ENCODE assay signal across 31 mouse cellular contexts in genomic region chr3:109023066-109023465, GRCm38 (mm10). TPM values are rescaled to one million over a fixed set of nuclear protein-coding genes. Genes with fewer than 3 reads are reported as not detected.
DNase-seq lines count a peak whose midpoint lies in the region; ATAC-seq and TF ChIP-seq lines count a peak whose summit lies in the region.
"Had no signal": no experiment of that assay in that cellular context is flagged by ENCODE, and none has a peak within 500 bp of the region (broad histone marks: within the 10 kb centered on the region; RNA-seq: fewer than 3 reads in every experiment).

No protein-coding gene starts in this region.

- WGBS in forebrain, embryonic 13.5 days = 52% methylated on average over 8 of the region's 8 CpGs
- 79% methylated on average over 8 of the region's 8 CpGs for WGBS in forebrain, embryonic 10.5 days
- WGBS in hindbrain, embryonic 14.5 days = 52% methylated on average over 8 of the region's 8 CpGs
- 83% methylated on average over 8 of the region's 8 CpGs for WGBS in hindbrain, embryonic 11.5 days
- WGBS in stomach, embryonic 14.5 days = 67% methylated on average over 8 of the region's 8 CpGs
- WGBS in stomach, postnatal 0 days = 61% methylated on average over 8 of the region's 8 CpGs

- H3K27ac ChIP-seq in forebrain, embryonic 13.5 days = peak overlapping the region; percentile 40; the same call in 1 of the 2 replicates
- no peak overlapping the region for H3K27ac ChIP-seq in forebrain, embryonic 10.5 days
- H3K27ac ChIP-seq in hindbrain, embryonic 14.5 days = no peak overlapping the region
- H3K27ac ChIP-seq in hindbrain, embryonic 11.5 days (ENCODE audit: low read depth, low read length) = no peak overlapping the region
- no peak overlapping the region for H3K27ac ChIP-seq in stomach, embryonic 14.5 days (ENCODE audit: low read length)
- H3K27ac ChIP-seq in stomach, postnatal 0 days (replicated peaks) = no peak overlapping the region

- no peaks in the 10 kb centered on the region for H3K27me3 ChIP-seq in forebrain, embryonic 13.5 days
- peaks cover 10% of the 10 kb centered on the region for H3K27me3 ChIP-seq in forebrain, embryonic 10.5 days (ENCODE audit: poor library complexity, severe bottlenecking)
- H3K27me3 ChIP-seq in hindbrain, embryonic 14.5 days (ENCODE audit: control insufficient read depth, insufficient read depth, low read length) = no peaks in the 10 kb centered on the region
- no peaks in the 10 kb centered on the region for H3K27me3 ChIP-seq in hindbrain, embryonic 11.5 days (ENCODE audit: control insufficient read depth, insufficient read depth, low read length)
- no peaks in the 10 kb centered on the region for H3K27me3 ChIP-seq in stomach, embryonic 14.5 days (ENCODE audit: control insufficient read depth, insufficient read depth, low read length)
- H3K27me3 ChIP-seq in stomach, postnatal 0 days (ENCODE audit: control insufficient read depth, insufficient read depth, low read length) = no peaks in the 10 kb centered on the region
- H3K27me3 ChIP-seq: heart, embryonic 12.5 days had no signal

- H3K4me3 ChIP-seq in forebrain, embryonic 13.5 days = no peak overlapping the region
- no peak overlapping the region for H3K4me3 ChIP-seq in forebrain, embryonic 10.5 days
- no peak overlapping the region for H3K4me3 ChIP-seq in hindbrain, embryonic 14.5 days (replicated peaks; ENCODE audit: low read length)
- H3K4me3 ChIP-seq in hindbrain, embryonic 11.5 days (ENCODE audit: low read depth, low read length) = no peak overlapping the region
- no peak overlapping the region for H3K4me3 ChIP-seq in stomach, embryonic 14.5 days (ENCODE audit: low read depth, low read length)
- H3K4me3 ChIP-seq in stomach, postnatal 0 days (ENCODE audit: low read depth, low read length) = no peak overlapping the region
- H3K4me3 ChIP-seq: heart, embryonic 12.5 days; myocyte had no signal

- no peak overlapping the region for H3K9ac ChIP-seq in forebrain, embryonic 13.5 days
- no peak overlapping the region for H3K9ac ChIP-seq in hindbrain, embryonic 14.5 days
- H3K9ac ChIP-seq in hindbrain, embryonic 11.5 days (ENCODE audit: low read depth, low read length) = no peak overlapping the region
- H3K9ac ChIP-seq in stomach, embryonic 14.5 days (replicated peaks; ENCODE audit: low read depth, low read length) = no peak overlapping the region
- H3K9ac ChIP-seq in stomach, postnatal 0 days (ENCODE audit: low read length) = no peak overlapping the region
- H3K9ac ChIP-seq: heart, embryonic 12.5 days had no signal

- TF ChIP-seq CTCF in stomach, postnatal 0 days (IDR thresholded peaks at IDR 0.05; ENCODE audit: low read depth) = no peak

- no peak for TF ChIP-seq EP300 in stomach, postnatal 0 days (optimal IDR thresholded peaks at IDR 0.05)

- no peaks in the 10 kb centered on the region for H3K36me3 ChIP-seq in forebrain, embryonic 13.5 days (ENCODE audit: poor library complexity, severe bottlenecking)
- H3K36me3 ChIP-seq in forebrain, embryonic 10.5 days (replicated peaks) = no peaks in the 10 kb centered on the region
- H3K36me3 ChIP-seq in hindbrain, embryonic 14.5 days (replicated peaks; ENCODE audit: control insufficient read depth, insufficient read depth) = no peaks in the 10 kb centered on the region
- H3K36me3 ChIP-seq in hindbrain, embryonic 11.5 days (ENCODE audit: control insufficient read depth, insufficient read depth, low read length) = no peaks in the 10 kb centered on the region
- no peaks in the 10 kb centered on the region for H3K36me3 ChIP-seq in stomach, embryonic 14.5 days (ENCODE audit: control insufficient read depth, insufficient read depth, low read length)
- no peaks in the 10 kb centered on the region for H3K36me3 ChIP-seq in stomach, postnatal 0 days (ENCODE audit: control insufficient read depth, insufficient read depth, low read length)
- H3K36me3 ChIP-seq: heart, embryonic 12.5 days had no signal

- DNase-seq in forebrain, embryonic 10.5 days (ENCODE audit: extremely low spot score, low spot score) = no peak
- peak; percentile 31 for DNase-seq in hindbrain, embryonic 14.5 days (ENCODE audit: low spot score)
- DNase-seq in hindbrain, embryonic 11.5 days (ENCODE audit: low spot score) = no peak
- no peak for DNase-seq in stomach, postnatal 0 days (ENCODE audit: low spot score)
- DNase-seq in left cerebral cortex, postnatal 4 days = no peak
- no peak for DNase-seq in ovary, postnatal 36 days (ENCODE audit: low spot score)
- DNase-seq: adrenal gland, adult 2 months; cerebellum, adult 11-12 months; cerebellum, postnatal 25 days; embryo, embryonic 11 days; heart, postnatal 14 days; kidney, postnatal 36 days; lung, adult 18-20 months; lung, postnatal 14 days; right cerebral cortex, adult 18-20 months; thymus, adult 18-20 months; thymus, postnatal 4 days had no signal

- H3K9me3 ChIP-seq in forebrain, embryonic 13.5 days (replicated peaks) = no peaks in the 10 kb centered on the region
- H3K9me3 ChIP-seq in forebrain, embryonic 10.5 days = no peaks in the 10 kb centered on the region
- no peaks in the 10 kb centered on the region for H3K9me3 ChIP-seq in hindbrain, embryonic 14.5 days (ENCODE audit: control insufficient read depth, low read length)
- no peaks in the 10 kb centered on the region for H3K9me3 ChIP-seq in hindbrain, embryonic 11.5 days (ENCODE audit: control insufficient read depth, low read length)
- H3K9me3 ChIP-seq in stomach, embryonic 14.5 days (ENCODE audit: control insufficient read depth, low read depth, low read length) = no peaks in the 10 kb centered on the region
- no peaks in the 10 kb centered on the region for H3K9me3 ChIP-seq in stomach, postnatal 0 days (ENCODE audit: control insufficient read depth, low read length)
- H3K9me3 ChIP-seq: heart, embryonic 12.5 days had no signal

- no peak for ATAC-seq in forebrain, embryonic 13.5 days
- ATAC-seq in hindbrain, embryonic 14.5 days (ENCODE audit: low FRiP score) = no peak
- ATAC-seq in hindbrain, embryonic 11.5 days (ENCODE audit: low FRiP score) = no peak
- no peak for ATAC-seq in stomach, embryonic 14.5 days (ENCODE audit: insufficient number of reproducible peaks, insufficient read depth, low FRiP score, low read depth)
- ATAC-seq in stomach, postnatal 0 days (ENCODE audit: low FRiP score, low TSS enrichment) = no peak
- ATAC-seq: inflammation-experienced regulatory T-cells, adult 6 months had no signal

- H3K4me2 ChIP-seq in forebrain, embryonic 13.5 days = peak overlapping the region; percentile 1; the same call in 1 of the 2 replicates
- H3K4me2 ChIP-seq in hindbrain, embryonic 14.5 days (replicated peaks) = peak overlapping the region; percentile 8; the same call in 1 of the 2 replicates
- no peak overlapping the region for H3K4me2 ChIP-seq in hindbrain, embryonic 11.5 days (replicated peaks; ENCODE audit: low read depth, low read length)
- H3K4me2 ChIP-seq in stomach, embryonic 14.5 days (replicated peaks; ENCODE audit: low read depth, low read length) = 0 out of 2 replicates have a peak overlapping the region, but pooled peaks have one; percentile 4
- H3K4me2 ChIP-seq in stomach, postnatal 0 days (replicated peaks; ENCODE audit: low read depth) = no peak overlapping the region
- H3K4me2 ChIP-seq: heart, embryonic 12.5 days; liver, embryonic 11.5 days had no signal

- intact Hi-C loops in left cerebral cortex, postnatal 4 days (cut with DNase I) = no loop called here

- peaks cover 29% of the 10 kb centered on the region for H3K4me1 ChIP-seq in forebrain, embryonic 13.5 days
- peaks cover 31% of the 10 kb centered on the region for H3K4me1 ChIP-seq in forebrain, embryonic 10.5 days
- H3K4me1 ChIP-seq in hindbrain, embryonic 14.5 days (replicated peaks; ENCODE audit: control insufficient read depth, insufficient read depth, low read length) = peaks cover 28% of the 10 kb centered on the region
- no peaks in the 10 kb centered on the region for H3K4me1 ChIP-seq in hindbrain, embryonic 11.5 days (replicated peaks; ENCODE audit: control insufficient read depth, insufficient read depth, low read length)
- peaks cover 15% of the 10 kb centered on the region; the same call in 1 of the 2 replicates for H3K4me1 ChIP-seq in stomach, embryonic 14.5 days (ENCODE audit: control insufficient read depth, insufficient read depth, low read length)
- no peaks in the 10 kb centered on the region for H3K4me1 ChIP-seq in stomach, postnatal 0 days (replicated peaks; ENCODE audit: control insufficient read depth, insufficient read depth)

RNA-seq across cellular contexts. Expression of gene Fam102b, which starts 4.3 kb away (rescaled TPM):
- 6.3 and 6.7 TPM in 2 replicates for polyA plus RNA-seq in forebrain, embryonic 13.5 days (2015; fragmentation: Nextera tagmentation; extraction: Ambion mirVana)
- 3.2 and 3.5 TPM in 2 replicates for polyA plus RNA-seq in forebrain, embryonic 10.5 days (2016; fragmentation: Nextera tagmentation; extraction: Ambion mirVana)
- polyA plus RNA-seq in hindbrain, embryonic 14.5 days (2014; fragmentation: Nextera tagmentation; extraction: Ambion mirVana) = 20.9 and 24.9 TPM in 2 replicates
- polyA plus RNA-seq in hindbrain, embryonic 11.5 days (2014; fragmentation: Nextera tagmentation; extraction: Ambion mirVana) = 12.5 and 14.9 TPM in 2 replicates
- 18.0 and 19.5 TPM in 2 replicates for polyA plus RNA-seq in stomach, embryonic 14.5 days (2014; fragmentation: Nextera tagmentation; extraction: Ambion mirVana)
- 8.5 and 9.4 TPM in 2 replicates for polyA plus RNA-seq in stomach, postnatal 0 days (2015; fragmentation: Nextera tagmentation; extraction: Ambion mirVana)
- total RNA-seq in left cerebral cortex, postnatal 4 days (2021) = 10 to 100 TPM; 83.0 to 84.2 TPM

RNA-seq across cellular contexts. Expression of gene Slc25a54, which starts 57.2 kb away (rescaled TPM):
- not detected in 2 replicates for polyA plus RNA-seq in forebrain, embryonic 13.5 days (2015; fragmentation: Nextera tagmentation; extraction: Ambion mirVana)
- not detected in 2 replicates for polyA plus RNA-seq in forebrain, embryonic 10.5 days (2016; fragmentation: Nextera tagmentation; extraction: Ambion mirVana)
- not detected in 2 replicates for polyA plus RNA-seq in hindbrain, embryonic 14.5 days (2014; fragmentation: Nextera tagmentation; extraction: Ambion mirVana)
- not detected in 2 replicates for polyA plus RNA-seq in hindbrain, embryonic 11.5 days (2014; fragmentation: Nextera tagmentation; extraction: Ambion mirVana)
- polyA plus RNA-seq in stomach, embryonic 14.5 days (2014; fragmentation: Nextera tagmentation; extraction: Ambion mirVana) = not detected in 2 replicates
- not detected in 2 replicates for polyA plus RNA-seq in stomach, postnatal 0 days (2015; fragmentation: Nextera tagmentation; extraction: Ambion mirVana)
- total RNA-seq in left cerebral cortex, postnatal 4 days (2021) = not detected
- total RNA-seq: adrenal gland, adult 2 months; heart, postnatal 14 days; layer of hippocampus, postnatal 10 days; left cerebral cortex, adult 8-10 months; megakaryocyte, adult 5-6 weeks had no signal
- polyA plus RNA-seq: adrenal gland, adult 2 months; embryonic facial prominence, embryonic 14.5 days; gonadal fat pad, adult 2 months; heart, embryonic 12.5 days; inflammation-experienced regulatory T-cells, adult 6 months; kidney, embryonic 14.5 days; limb, embryonic 11.5 days; liver, embryonic 11.5 days; small intestine, adult 2 months had no signal

Comparison
In these comparisons a context has a peak if more than half of its experiments do, and no peak if none do; other contexts are left out.
1. H3K4me2 ChIP-seq: peak in forebrain, embryonic 13.5 days (single experiment), hindbrain, embryonic 14.5 days (single experiment) and stomach, embryonic 14.5 days (single experiment); none in hindbrain, embryonic 11.5 days (single experiment) and stomach, postnatal 0 days (single experiment).